ENCODE assay signal across 28 mouse cellular contexts in the genomic region with DNA sequence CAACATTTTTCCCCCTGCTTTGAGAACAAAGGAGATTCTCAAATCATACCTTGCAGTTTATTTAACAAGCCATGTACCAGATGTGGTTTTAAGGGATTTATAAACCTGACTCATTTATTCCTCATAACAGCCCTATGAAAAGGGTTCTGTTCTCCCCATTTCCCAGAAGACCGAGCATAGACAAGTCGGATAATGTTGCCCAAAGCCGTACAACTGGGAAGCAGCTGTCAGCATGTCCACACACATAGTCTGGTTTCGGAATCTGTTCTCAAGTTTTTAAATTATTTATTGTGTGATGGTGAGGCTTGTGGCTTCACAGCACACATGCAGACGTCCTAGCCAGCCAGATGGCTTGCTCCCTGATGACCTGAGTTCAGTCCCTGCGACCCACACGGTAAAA.
DNase-seq lines count a peak whose midpoint lies in the region; ATAC-seq and TF ChIP-seq lines count a peak whose summit lies in the region.
"Had no signal": no experiment of that assay in that cellular context is flagged by ENCODE, and none has a peak within 500 bp of the region (broad histone marks: within the 10 kb centered on the region; RNA-seq: fewer than 3 reads in every experiment).

No protein-coding gene starts in this region.

- TF ChIP-seq POLR2A in embryonic fibroblast, embryonic 13.5 days (IDR thresholded peaks at IDR 0.05; ENCODE audit: low read depth, low read length) = no peak

- H3K9ac ChIP-seq in limb, embryonic 13.5 days = no peak overlapping the region
- H3K9ac ChIP-seq: heart, embryonic 13.5 days; hindbrain, embryonic 12.5 days; liver, embryonic 14.5 days; lung, embryonic 15.5 days had no signal

- no peak overlapping the region for H3ac ChIP-seq in C2C12 (ENCODE audit: control insufficient read depth, insufficient read length, low read depth)

- peak; percentile 80 for DNase-seq in heart, adult 11 months
- DNase-seq in heart, postnatal 10 days = no peak
- no peak for DNase-seq in kidney, adult 8-10 months
- DNase-seq in right cerebral cortex, postnatal 36 days (ENCODE audit: low spot score in 2 of 2) = no peak
- DNase-seq: adrenal gland, postnatal 14 days; cerebellum, adult 8-10 months; cerebellum, postnatal 36 days; embryo, embryonic 11 days; gastrocnemius, postnatal 14 days; heart, adult 2 months; kidney, adult 11 months; layer of hippocampus, adult 9-11 months; right cerebral cortex, postnatal 14 days; thymus, postnatal 14 days had no signal

- peak overlapping the region; percentile 74 for H3K27ac ChIP-seq in embryonic fibroblast, embryonic 13.5 days (ENCODE audit: insufficient read depth, low read length)
- H3K27ac ChIP-seq in limb, embryonic 13.5 days = peak overlapping the region; percentile 91
- H3K27ac ChIP-seq: heart, adult 2 months; heart, embryonic 13.5 days; left cerebral cortex, adult 2 months; liver, embryonic 14.5 days; lung, embryonic 15.5 days; midbrain, embryonic 10.5 days had no signal

- peak; percentile 89 for ATAC-seq in limb, embryonic 13.5 days (ENCODE audit: low FRiP score, low read depth)
- no peak for ATAC-seq in granulocyte monocyte progenitor cell, adult 5-6 weeks (replicated peaks; ENCODE audit: poor library complexity, severe bottlenecking)
- ATAC-seq: forebrain, embryonic 14.5 days; midbrain, embryonic 16.5 days had no signal

- H3K9me3 ChIP-seq in limb, embryonic 13.5 days = no peaks in the 10 kb centered on the region
- H3K9me3 ChIP-seq: heart, embryonic 13.5 days; hindbrain, embryonic 12.5 days; lung, embryonic 15.5 days; midbrain, embryonic 10.5 days had no signal

- H3K4me3 ChIP-seq in C2C12 (ENCODE audit: insufficient read depth, poor library complexity, severe bottlenecking) = no peak overlapping the region
- no peak overlapping the region for H3K4me3 ChIP-seq in embryonic fibroblast, embryonic 13.5 days (ENCODE audit: insufficient read depth, low read length)
- H3K4me3 ChIP-seq in limb, embryonic 13.5 days = no peak overlapping the region
- H3K4me3 ChIP-seq: heart, adult 2 months; heart, embryonic 13.5 days; hindbrain, embryonic 12.5 days; left cerebral cortex, adult 2 months; lung, embryonic 15.5 days; midbrain, embryonic 10.5 days had no signal

- WGBS in limb, embryonic 13.5 days = 7% methylated on average over 7 of the region's 7 CpGs

- H3K79me2 ChIP-seq in C2C12 (ENCODE audit: control insufficient read depth, insufficient read depth) = no peaks in the 10 kb centered on the region

- H3K4me1 ChIP-seq in embryonic fibroblast, embryonic 13.5 days (ENCODE audit: control insufficient read depth, insufficient read depth, low read length) = no peaks in the 10 kb centered on the region
- peaks cover 65% of the 10 kb centered on the region for H3K4me1 ChIP-seq in limb, embryonic 13.5 days

- no peak for TF ChIP-seq CTCF in C2C12 (IDR thresholded peaks at IDR 0.05; ENCODE audit: control insufficient read depth, insufficient read depth, insufficient read length)
- no peak for TF ChIP-seq CTCF in embryonic fibroblast, embryonic 13.5 days (IDR thresholded peaks at IDR 0.05; ENCODE audit: borderline replicate concordance, insufficient read depth, low read length)

- no peaks in the 10 kb centered on the region for H3K79me3 ChIP-seq in C2C12 (ENCODE audit: low read depth)

- peak overlapping the region; percentile 19; the same call in 1 of the 2 replicates for H3K4me2 ChIP-seq in limb, embryonic 13.5 days (replicated peaks)
- H3K4me2 ChIP-seq: heart, embryonic 13.5 days; hindbrain, embryonic 12.5 days; lung, embryonic 15.5 days had no signal

- no peaks in the 10 kb centered on the region for H3K27me3 ChIP-seq in C2C12 (ENCODE audit: control insufficient read depth, insufficient read depth, insufficient read length)
- no peaks in the 10 kb centered on the region for H3K27me3 ChIP-seq in limb, embryonic 13.5 days
- H3K27me3 ChIP-seq: CH12.LX; heart, embryonic 13.5 days; hindbrain, embryonic 12.5 days; lung, embryonic 15.5 days had no signal

- H3K36me3 ChIP-seq in C2C12 (ENCODE audit: control insufficient read depth, insufficient read depth) = no peaks in the 10 kb centered on the region
- no peaks in the 10 kb centered on the region for H3K36me3 ChIP-seq in limb, embryonic 13.5 days
- H3K36me3 ChIP-seq: G1E; heart, embryonic 13.5 days; hindbrain, embryonic 12.5 days; lung, embryonic 15.5 days; midbrain, embryonic 10.5 days had no signal

- intact Hi-C loops in heart, postnatal 10 days (cut with DNase I) = no loop called here

TF ChIP-seq in C2C12, 6 proteins besides CTCF, POLR2A, EP300 and RAD21:
- TF ChIP-seq MYOD1 (IDR thresholded peaks at IDR 0.05; ENCODE audit: control insufficient read depth, insufficient read length, low read depth) = peak; percentile 72
- TF ChIP-seq USF1 (IDR thresholded peaks at IDR 0.05; ENCODE audit: low read depth) = no peak
- no peak for TF ChIP-seq MAX (IDR thresholded peaks at IDR 0.05)
- TF ChIP-seq MYOG (IDR thresholded peaks at IDR 0.05; ENCODE audit: control insufficient read depth, extremely low read depth, insufficient read length) = no peak
- TF ChIP-seq FOSL1 (IDR thresholded peaks at IDR 0.05; ENCODE audit: insufficient read depth, low read length, poor library complexity, severe bottlenecking) = no peak
- TF ChIP-seq CEBPB (IDR thresholded peaks at IDR 0.05; ENCODE audit: low read depth) = no peak
